Mouse (Mus musculus) MEL (cell line): ENCODE measurements around the gene Aftph.

Source experiments
- CTCF ChIP-seq, 3 experiments: IDR thresholded peaks in 2 of 3; conservative IDR thresholded peaks in 1 of 3; 2 replicates each; pipeline ENCODE4 v1.5.1; 2011 to 2012; ENCODE audit warnings: low read length in 3 of 3, low read depth in 2 of 3, mild to moderate bottlenecking in 2 of 3, improper control_type of control experiment in 1 of 3, inconsistent platforms in 1 of 3, mixed read lengths in 1 of 3, moderate library complexity in 1 of 3; ENCODE audit not compliant: control insufficient read depth in 1 of 3, insufficient read depth in 1 of 3, poor library complexity in 1 of 3, severe bottlenecking in 1 of 3
- GABPA ChIP-seq: IDR thresholded peaks from 2 replicates; pipeline ENCODE4 v1.6.1; 2012; ENCODE audit warnings: low read depth, mild to moderate bottlenecking, inconsistent platforms, low read length, improper control_type of control experiment, moderate library complexity
- KAT2A ChIP-seq: conservative IDR thresholded peaks from 2 replicates; pipeline ENCODE4 v1.6.1; 2012; ENCODE audit warnings: low read depth, low read length, improper control_type of control experiment, inconsistent platforms
- MAX ChIP-seq: IDR thresholded peaks from 2 replicates; pipeline ENCODE4 v1.6.1; 2011; ENCODE audit warnings: low read length, improper control_type of control experiment
- MAZ ChIP-seq: IDR thresholded peaks from 2 replicates; pipeline ENCODE4 v1.6.1; 2012; ENCODE audit warnings: low read depth, mild to moderate bottlenecking, inconsistent platforms, low read length, improper control_type of control experiment
- MEF2A ChIP-seq: IDR thresholded peaks from 2 replicates; pipeline ENCODE4 v1.6.1; 2014; ENCODE audit warnings: low read depth, mild to moderate bottlenecking, inconsistent platforms, low read length, improper control_type of control experiment; ENCODE audit not compliant: poor library complexity, insufficient replicate concordance, severe bottlenecking; ENCODE audit errors: extremely low read depth
- NRF1 ChIP-seq: IDR thresholded peaks from 2 replicates; pipeline ENCODE4 v1.6.1; 2014; ENCODE audit warnings: low read depth, mild to moderate bottlenecking, inconsistent platforms, low read length, improper control_type of control experiment, moderate library complexity; ENCODE audit not compliant: poor library complexity, insufficient read depth, severe bottlenecking
- POLR2A ChIP-seq, 2 experiments: IDR thresholded peaks; 2 replicates each; pipeline ENCODE4 v1.6.1; 2011 to 2012; ENCODE audit warnings: low read length in 2 of 2, mild to moderate bottlenecking in 2 of 2, control low read depth in 1 of 2, improper control_type of control experiment in 1 of 2, low read depth in 1 of 2, moderate library complexity in 1 of 2; ENCODE audit not compliant: control insufficient read depth in 1 of 2, insufficient read depth in 1 of 2, poor library complexity in 1 of 2
- POLR2AphosphoS2 ChIP-seq: IDR thresholded peaks from 2 replicates; pipeline ENCODE4 v1.6.1; 2011; ENCODE audit warnings: low read length, improper control_type of control experiment
- RCOR1 ChIP-seq: IDR thresholded peaks from 2 replicates; pipeline ENCODE4 v1.6.1; 2012; ENCODE audit warnings: low read depth, mild to moderate bottlenecking, inconsistent platforms, low read length, improper control_type of control experiment
- TAL1 ChIP-seq: IDR thresholded peaks from 2 replicates; pipeline ENCODE4 v1.6.1; 2012; ENCODE audit warnings: mild to moderate bottlenecking, inconsistent platforms, low read length, moderate library complexity, mixed read lengths
- TBP ChIP-seq: IDR thresholded peaks from 2 replicates; pipeline ENCODE4 v1.8.0; 2011; ENCODE audit warnings: low read depth, low read length, improper control_type of control experiment
- TCF12 ChIP-seq: IDR thresholded peaks from 2 replicates; pipeline ENCODE4 v1.6.1; 2014; ENCODE audit warnings: low read depth, mild to moderate bottlenecking, inconsistent platforms, low read length, improper control_type of control experiment, moderate library complexity
- USF1 ChIP-seq: IDR thresholded peaks from 2 replicates; pipeline ENCODE4 v1.6.1; 2014; ENCODE audit warnings: low read depth, mild to moderate bottlenecking, inconsistent platforms, low read length, improper control_type of control experiment, moderate library complexity

DNA sequence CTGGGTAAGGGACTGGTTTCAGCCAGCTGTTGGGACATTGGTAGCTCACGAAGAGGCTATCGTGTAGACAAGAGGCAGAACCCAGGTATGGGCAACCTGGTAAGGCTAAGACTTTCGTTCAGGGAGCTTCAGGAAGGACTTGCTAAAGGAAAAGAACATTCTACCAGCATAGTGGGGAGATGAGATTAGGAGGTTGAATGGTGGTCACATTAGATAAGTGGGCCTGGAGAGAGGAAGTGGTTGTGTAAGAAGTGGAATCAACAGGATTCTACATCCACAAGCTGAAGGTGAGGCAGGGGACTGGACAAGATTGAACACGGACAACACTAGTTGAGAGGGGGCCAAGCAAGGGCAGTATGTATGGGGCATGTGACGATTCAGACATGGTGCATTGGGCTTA is 59.7 kb downstream of the Aftph start:
- no peak for TF ChIP-seq CTCF (IDR thresholded peaks at IDR 0.05 in 2 of 3, conservative IDR thresholded peaks at IDR 0.05 in 1 of 3; ENCODE audit: control insufficient read depth in 1 of 3, insufficient read depth in 1 of 3, low read depth in 2 of 3, low read length in 3 of 3, poor library complexity in 1 of 3, severe bottlenecking in 1 of 3)
- TF ChIP-seq MAZ, result no peak
- no peak for TF ChIP-seq GABPA
- peak; percentile 53 for TF ChIP-seq TAL1
- no peak for TF ChIP-seq USF1
- TF ChIP-seq MEF2A, result no peak
- no peak for TF ChIP-seq NRF1
- TF ChIP-seq POLR2A (IDR thresholded peaks at IDR 0.05; ENCODE audit: control insufficient read depth in 1 of 2, insufficient read depth in 1 of 2, low read depth in 1 of 2, low read length in 2 of 2, poor library complexity in 1 of 2), result no peak
- no peak for TF ChIP-seq POLR2AphosphoS2
- TF ChIP-seq RCOR1, result no peak
- no peak for TF ChIP-seq TBP
- peak; percentile 53; the same call in 1 of the 2 replicates for TF ChIP-seq TCF12
- no peak for TF ChIP-seq KAT2A
- TF ChIP-seq MAX, result no peak
